Mouse (Mus musculus): ENCODE measurements around the gene Flt3.

Flt3 gene

DNA sequence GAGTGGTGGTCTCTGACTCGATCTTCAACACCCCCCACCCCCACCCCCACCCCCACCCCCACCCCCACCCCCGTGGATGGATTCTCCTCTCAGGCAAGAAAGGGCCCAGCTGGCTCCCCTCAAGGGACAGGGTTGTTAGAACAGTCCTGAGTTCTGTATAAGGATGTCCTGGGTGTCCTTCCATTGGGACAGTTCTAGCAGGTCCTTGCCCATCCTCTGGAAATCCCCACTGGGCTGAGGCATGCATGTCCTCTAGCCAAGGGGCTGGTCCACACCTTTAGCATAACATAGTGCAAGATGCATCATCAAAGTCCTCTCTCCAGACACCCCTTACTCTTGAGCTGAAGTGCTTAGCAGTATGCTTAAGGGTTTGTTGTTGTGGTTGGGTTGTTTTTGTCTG, 90.5 kb downstream of the Flt3 start:
- no peak for DNase-seq (ENCODE audit: low read depth)

DNA sequence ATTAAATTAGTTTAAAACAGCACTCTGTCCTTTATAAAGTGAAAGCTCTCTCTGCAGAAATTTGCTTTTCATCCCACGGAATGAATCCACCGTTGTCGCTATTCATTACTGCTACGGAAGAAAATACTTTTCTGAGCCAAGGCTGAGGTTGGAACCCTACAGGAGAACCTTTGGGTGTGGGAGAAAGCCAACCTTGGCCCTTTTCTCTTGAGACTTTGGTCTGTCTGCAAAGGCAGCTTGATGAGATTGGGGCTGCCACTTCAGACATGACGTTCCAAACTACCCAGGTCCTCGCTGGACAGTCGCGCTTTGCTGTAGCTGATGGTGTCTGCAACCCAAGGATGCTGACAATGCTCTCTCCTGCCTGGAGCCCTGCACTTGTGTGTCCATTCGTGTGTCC, 91.8 kb downstream of the Flt3 start:
- DNase-seq (ENCODE audit: low read depth), result no peak

DNA sequence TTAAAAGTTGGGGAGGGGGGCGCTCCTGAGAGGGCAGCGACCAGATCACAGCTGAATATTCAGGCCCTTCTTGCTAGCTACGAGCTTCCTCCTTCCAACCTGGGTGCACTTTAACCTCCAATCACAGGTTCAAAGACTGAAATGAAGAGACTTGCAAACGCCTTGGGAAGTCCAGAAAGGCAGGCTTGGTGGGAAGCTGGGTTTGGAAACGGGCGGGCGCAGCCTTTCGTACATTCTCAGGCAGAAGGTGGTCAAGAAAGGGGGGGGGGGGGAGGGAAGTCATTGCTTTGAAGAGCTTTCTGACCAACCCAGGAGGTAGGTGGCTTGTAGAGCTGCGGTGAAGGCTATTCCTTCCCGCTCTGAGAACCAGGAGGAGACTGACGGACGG, 92.9 kb downstream of the Flt3 start:
- DNase-seq (ENCODE audit: low read depth), result no peak

DNA sequence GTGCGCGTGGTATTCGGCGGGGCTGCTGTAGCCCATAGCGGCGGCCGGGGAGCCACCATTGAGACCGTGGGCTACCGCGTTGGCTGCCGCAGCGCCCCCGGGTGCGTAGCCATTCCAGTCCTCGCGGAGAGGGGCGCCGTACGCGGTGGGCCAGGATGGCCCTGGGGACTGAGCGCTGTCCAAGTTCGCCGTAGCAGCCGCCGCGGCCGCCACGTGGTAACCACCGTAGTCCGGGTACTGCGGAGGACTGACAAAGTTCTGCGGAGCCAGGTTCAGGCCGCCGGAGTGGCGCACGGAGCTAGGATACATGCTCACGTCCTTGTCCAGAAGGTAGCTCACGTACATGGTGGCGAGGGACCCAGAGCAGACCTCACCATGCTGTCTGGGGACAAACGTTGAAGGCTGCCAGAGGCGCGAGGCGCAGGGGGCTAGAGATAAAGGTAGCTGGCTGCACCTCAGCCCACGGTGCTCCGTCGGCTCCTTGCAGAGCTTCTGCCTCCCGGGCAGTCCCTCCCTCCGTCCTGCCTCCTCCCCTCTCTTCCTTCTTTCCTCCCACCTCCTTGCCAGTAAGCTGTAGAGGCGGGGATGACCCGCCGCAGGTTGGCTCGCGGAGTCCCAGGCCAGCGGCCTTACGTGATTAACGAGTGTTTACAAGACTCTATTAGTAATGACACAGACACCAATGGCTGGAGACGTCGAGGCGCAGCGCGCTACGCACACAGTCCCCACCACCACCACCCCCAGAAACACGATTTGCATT, 93.5 kb downstream of the Flt3 start, which contains the start of gene Cdx2:
Cdx2 (minus strand) TSS at position 633 of the 760 bp plus-strand sequence.
- DNase-seq (ENCODE audit: low read depth), result no peak

DNA sequence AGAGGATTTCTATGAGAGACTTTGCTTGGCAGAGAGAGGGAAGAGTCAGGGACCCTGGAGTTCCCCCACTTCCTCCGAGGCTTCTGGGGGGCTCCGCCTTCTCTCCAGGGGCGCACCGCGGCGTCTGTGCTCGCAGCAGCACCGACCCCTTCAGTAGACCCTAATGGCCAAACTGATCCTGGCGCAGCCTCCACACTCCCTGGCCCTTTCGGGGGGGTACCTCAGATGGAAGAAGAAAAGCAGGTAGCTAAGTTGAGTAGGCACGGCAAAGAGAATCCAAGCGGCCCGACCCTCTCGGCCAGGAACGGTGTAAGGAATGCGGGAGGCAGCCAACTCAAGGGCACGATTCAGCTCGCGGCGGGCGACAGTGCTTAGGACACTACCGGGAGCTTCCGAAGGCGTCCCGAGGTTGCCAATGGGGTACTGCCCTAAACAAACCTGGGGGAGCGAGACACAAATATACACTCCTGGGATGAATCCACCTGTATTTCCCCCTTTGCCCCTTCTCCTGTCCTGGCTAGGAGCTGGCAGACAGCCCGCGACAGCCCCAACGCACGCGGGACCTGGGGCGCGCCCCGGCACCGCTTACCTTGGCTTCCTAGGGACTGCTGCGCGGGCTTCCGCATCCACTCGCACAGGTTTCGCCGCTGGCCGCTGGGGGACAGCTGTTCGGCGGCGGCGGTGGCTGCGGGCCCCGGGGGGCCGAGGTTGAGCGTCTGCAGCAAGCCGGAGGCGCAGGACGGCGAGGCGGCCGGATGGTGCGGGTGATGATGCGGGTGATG, 94.2 kb downstream of the Flt3 start:
- DNase-seq (ENCODE audit: low read depth), result no peak

DNA sequence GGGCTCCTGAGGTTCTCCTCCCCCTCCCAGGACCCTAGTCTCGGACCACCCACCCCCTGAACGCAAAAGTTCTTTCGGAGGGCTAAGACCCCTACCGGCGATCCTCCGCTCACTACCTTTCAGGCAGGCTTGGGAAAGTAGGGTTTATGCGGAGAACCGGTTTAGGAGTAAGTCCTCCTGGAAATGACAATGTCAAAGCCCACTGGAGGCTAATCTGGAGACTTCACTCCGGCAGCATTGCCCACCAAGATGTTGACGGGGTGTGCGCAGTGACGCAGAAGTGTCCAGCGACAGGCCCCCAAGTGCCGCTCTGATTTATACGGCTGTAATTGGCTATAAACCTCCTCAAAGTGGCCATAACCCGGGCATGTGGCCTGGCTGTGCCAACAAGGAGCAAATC, 95.1 kb downstream of the Flt3 start:
- no peak for DNase-seq (ENCODE audit: low read depth)

DNA sequence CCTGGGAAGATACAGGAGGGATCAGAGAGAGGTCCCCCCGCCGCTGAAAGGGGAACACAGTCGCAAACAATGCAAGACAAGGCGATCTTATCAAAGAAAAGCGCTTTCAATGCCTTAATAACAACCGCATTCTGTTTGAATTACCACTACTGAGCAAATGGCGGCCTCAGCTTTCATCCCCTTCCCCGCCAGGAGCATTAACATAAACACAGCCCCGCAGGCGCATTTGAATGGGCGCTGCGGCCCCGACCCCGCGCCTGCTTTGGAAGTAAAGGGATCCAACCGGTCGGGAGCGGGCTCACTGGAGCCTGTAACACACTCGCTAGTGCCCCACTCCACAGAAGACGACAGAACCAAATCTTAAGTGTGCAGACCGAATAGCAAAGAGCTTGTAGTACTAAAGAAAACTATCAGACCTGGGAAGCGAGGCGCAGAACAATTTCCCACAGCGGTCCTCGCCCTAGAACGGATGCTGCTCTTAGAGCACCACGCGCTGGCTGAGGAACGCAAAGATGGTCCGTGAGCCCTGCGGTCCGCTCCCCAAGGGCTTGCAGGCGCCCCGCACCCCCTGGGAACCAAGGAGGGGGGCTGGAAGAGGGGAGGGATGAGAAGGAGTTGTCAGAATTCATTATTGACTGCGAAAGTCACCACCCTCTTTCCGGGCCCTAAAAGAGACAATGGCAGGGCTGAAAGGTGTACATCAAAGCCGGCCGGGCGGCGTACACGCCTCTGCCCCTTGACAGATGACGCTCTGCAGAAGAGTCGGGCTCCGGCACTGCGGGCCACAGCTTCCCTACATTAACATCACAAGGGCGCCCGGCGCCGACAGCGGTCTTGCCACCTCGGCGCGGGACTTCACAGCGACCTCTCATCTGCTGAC, 95.8 kb downstream of the Flt3 start:
- DNase-seq (ENCODE audit: low read depth), result no peak

DNA sequence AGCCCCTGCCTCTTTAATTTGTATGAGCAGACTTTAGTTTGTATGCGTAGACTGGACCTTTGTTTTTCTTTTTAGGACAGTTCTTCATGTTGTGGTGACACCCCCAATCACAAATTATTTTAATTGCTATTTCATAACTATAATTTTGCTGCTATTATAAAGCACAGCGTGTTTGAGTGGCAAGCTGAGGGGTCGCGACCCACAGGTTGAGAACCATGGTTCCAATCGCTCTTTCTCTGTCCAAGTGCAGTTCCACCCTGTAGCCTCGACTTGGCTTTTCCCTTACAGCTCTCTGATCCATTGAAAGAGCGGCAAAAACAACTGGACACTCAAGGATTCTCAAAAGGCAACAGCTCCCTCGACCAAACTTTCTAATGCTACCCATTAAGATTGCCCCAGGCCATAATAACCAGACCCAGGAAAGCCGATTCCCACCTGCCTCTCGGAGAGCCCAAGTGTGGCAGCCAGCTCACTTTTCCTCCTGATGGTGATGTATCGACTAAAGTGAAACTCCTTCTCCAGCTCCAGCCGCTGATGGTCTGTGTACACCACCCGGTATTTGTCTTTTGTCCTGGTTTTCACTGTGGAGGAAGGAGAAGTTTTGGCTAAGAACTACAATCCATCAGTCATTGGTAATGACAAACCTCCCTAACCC, 97.4 kb downstream of the Flt3 start:
- DNase-seq (ENCODE audit: low read depth), result no peak

DNA sequence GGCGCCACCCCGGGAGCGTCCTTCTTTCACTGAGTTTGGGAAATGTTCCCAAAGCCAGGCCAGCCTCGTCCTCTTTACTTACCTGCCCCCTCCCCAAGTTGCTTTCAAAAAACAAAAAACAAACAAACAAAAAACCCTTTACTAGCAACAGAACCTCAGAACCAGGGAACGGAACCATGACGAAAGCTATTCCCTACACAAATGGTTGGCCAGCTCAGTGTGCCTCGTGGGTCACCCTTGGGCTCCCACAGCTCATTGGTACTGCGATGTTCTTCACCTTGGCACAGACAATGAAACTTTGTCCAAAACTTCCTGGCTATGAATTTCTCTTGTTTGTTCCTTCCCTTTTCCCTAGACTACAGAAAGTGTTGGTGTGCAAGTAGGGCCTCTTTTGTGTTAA, 98.1 kb downstream of the Flt3 start:
- no peak for DNase-seq (ENCODE audit: low read depth)

DNA sequence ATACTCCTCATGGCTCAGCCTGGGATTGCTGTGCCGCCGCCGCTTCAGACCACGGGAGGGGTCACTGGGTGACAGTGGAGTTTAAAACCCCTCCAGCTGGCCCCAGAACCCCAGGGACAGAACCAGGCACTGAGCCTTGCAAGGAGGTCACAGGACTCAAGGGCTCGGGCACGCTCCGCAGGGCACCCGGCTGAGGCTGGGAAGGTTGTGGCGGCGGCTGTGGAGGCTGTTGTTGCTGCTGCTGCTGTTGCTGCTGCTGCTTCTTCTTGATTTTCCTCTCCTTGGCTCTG, 98.6 kb downstream of the Flt3 start:
- DNase-seq (ENCODE audit: low read depth), result no peak

DNA sequence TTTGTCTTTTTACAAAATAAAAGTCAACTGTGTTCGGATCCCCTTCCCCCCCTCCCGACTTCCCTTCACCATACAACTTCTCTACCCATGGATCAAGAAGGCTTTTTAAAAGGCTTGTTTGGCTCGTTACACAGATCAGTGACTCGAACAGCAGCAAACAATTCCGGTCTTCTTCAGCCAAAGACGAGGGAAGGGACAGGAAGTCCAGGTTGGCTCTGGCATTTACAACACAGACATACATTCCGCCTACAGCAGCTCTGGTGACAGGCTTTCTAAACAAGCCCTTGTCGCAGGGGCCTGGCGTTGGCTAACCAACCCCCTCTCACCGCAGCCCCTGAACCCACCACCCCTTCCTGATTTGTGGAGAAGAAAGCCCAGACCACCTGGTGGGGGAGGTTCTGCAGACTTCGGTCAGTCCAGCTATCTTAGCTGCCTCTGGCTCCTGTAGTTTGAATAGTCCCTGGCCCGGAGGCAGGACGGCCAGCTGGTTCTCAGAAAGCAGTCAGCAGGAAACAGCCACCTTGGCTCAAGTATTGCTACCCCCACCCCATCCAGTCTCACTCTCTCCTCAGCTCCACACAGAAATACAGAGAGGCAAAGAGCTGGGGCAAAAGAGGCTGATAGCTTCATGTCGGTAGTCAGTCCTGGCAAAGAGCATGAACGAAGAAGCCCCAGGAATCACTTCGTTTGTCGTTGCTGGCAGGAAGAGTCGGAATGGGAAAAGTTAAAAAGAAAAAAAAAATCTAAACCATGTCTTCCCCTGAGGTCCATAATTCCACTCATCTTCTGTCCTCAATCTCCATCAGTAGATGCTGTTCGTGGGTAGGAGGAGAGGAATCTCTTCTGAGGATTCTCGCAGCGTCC, 99.1 kb downstream of the Flt3 start:
- no peak for DNase-seq (ENCODE audit: low read depth)

DNA sequence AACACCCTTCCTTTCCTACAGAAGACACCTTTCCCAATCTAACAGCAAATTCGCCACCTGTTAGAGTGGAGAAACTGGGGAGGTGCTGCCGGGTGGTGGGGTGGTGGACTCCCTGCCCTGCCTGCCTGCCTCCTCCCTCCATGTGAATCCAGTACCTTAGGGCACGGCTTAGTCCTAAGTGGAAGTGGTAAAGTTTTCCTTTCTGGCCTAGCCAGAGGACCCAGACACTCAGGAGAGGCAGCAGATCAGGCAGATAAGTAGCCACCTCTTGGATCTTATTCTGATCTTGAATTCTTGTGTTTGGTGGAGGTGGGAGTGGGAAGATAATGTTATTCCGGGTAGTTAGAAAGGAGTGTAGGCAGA, 100.3 kb downstream of the Flt3 start:
- no peak for DNase-seq (ENCODE audit: low read depth)

DNA sequence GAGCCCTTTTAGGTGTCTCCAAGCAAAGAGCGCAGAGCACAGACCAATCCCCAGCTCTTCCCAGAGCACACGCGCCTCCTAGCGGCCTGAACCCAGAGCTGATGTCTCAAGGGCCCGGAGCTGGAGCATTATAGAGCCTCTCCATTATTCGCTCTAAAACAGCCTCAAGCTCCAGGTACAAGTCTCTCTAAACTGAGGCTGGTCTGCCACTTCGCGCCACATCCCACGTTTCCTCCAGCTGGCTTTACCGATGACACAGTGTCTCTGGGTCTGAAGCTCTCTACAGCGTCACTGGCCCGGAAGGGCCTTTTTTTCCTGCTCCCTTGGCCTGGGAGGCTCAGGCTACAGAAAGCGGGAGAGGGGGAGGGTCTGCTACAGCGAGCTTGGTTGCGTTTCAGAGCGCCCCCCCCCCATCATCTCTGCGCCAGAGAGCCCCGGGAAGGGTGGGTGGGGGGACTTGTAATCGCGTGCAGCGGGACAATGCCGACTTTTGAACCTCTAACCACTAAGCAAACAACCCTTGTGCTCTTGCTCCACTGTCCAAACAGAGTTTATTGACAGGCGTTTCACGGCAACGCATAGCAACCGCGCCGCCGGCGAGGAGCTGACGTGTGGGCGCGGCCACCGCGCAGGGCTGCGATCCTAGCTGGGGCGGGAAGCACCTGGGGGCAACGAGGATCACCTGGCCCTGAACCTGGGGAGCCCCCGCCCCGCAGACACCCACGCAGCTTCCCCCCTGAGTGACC, 100.9 kb downstream of the Flt3 start:
- peak; percentile 56 for DNase-seq (ENCODE audit: low read depth)

DNA sequence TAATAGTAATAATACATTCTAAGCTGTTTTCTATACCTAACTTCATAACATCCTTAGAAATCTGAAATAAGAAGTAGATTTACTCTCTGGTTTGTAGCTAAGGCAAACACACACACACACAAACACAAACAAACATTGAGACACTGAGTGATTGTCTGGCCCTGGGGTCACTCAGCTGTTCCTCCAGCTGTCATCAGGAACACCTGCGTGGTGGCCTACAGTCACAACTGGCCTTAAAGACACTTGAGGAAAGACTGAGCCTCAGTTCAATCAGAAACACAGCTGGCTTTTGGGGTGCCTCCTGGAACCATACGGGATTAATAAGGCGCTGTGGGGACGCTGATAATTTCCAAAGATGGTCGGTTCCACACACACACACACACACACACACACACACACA, 103.0 kb downstream of the Flt3 start:
- DNase-seq (ENCODE audit: low read depth), result no peak

DNA sequence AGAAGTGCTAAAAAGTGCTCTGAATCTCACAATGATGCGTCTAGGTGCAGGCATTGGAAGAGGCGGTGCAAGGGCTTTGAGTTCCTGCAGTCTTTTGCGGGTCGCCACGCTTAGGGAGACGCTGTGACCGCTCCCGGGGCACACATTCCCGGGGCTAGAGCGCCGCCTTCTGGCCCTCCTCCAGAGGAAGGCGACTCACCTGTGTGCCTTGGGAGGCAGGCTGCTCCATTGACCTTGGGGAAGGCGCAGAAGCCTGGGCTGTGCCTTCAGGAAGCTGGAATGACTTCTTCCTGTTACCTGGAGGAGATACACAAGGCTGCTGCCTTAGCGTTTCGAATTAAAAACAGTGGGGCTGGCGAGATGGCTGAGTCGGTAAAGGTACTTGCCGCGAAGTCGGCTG, 106.2 kb downstream of the Flt3 start:
- DNase-seq (ENCODE audit: low read depth), result no peak

DNA sequence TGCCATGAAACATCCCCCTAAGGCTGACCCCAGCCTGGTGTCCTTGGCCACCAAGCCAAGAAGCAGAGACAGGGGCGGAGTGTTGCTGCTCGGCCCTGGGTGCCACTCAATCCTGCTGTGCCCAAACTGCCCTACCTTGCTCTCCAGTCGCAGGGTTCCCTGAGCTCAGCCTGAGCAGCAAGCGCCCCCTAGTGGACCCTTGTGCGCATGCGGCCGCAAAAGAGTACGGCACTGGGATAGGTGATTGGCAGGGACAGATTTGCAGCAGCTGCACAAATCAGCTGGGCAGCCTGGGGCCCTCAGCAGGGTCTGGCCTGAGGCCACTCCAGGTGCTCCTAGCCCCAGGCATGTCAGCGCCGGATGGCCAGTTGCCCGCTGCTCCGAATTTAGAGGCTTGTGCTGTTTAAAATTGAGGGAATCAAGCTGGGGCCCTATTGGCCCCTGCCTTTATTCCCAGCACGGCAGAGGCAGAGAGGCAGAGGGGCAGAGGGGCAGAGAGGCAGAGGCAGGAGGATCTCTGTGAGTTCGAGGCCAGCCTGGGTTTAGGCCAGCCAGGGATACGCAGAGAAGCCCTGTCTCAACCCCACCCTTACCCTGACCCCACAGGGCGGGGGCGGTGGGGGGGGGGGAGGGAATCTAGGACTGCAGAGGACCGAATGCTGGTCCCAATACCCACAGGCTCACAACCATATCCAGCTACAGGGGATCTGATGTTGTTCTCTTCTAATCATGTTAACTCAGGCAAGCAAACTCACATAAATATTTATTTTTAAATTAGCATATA, 107.0 kb downstream of the Flt3 start:
- peak; percentile 79 for DNase-seq (ENCODE audit: low read depth)

DNA sequence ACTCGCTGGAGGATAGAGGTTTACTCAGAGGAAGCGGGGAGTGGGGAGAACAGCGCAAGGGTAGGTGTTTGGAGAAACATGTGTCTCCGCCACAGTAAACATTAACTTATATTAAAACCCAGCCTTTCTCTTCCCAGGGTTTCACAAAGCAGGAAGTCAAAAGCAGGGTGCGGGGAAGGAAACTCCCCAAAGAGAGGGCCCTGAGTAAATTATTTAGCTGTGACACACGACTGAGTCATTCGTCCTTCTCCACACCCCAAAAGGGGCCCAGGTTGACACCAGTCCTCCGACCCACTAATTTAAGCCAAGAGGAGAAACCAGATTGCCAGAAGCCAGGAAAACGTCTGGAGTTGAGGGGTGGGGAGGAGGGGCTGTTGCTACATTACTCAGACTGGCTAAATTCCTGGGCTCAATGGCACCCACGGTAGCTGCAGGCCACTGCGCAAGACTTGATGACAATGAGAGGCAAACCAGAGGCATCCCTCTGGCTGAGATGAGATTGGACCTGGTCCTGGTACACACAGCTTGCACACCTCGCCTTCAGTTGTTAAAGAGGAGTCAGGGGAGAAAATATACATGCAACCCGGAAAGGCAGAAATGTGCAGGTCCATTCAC, 107.7 kb downstream of the Flt3 start:
- no peak for DNase-seq (ENCODE audit: low read depth)

DNA sequence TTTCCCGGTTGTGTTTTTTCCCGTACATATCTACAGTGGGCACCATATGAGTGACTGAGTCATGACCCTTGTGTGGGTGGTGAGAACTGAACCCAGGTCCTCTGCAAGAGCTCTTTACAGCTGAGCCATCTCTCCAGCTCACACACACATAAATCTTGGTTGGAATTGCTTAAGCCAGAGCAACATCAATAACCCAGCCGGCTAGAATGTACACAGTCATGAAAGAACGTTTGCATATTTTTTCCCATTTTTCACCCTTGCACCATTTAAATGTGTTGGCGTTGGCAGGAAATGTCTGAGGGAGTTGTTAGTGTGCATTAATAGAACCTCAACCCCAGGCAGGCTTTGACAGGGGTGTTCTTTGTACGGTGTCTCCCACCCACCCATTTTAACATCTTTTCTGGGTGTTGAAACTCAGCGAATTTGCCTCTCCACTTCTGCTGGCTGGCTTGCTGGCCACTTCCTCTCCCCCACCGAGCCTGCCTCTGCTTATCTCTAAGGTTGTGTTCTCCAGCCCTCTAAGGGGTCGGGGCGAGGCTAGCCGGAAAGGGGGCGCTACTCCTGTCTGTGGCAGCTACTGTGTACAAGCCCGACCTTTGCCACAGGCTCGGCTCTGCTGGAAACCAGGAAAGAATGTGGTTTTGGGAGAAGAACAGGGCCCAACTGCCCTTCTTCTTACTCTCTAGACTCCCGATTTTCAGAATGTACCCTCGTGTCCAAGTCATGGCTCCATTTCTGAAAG, 108.4 kb downstream of the Flt3 start:
- DNase-seq (ENCODE audit: low read depth), result no peak

DNA sequence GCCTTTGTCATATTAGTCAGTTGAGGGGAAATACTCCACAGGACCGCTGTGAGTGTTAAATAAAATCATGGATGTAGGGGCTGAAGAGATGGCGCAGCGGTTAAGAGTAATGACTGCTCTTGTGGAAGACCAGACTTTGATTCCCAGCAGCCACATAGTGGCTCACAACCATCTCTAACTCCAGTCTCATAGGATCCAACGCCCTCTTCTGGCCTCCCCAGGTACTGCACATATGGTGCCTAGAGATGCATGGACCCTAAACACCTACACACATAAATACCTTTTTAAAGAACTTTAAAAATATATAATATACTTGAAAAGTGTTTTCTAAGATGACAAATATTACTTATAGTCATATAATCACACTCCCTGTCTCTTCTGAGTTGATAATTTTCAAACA, 115.9 kb downstream of the Flt3 start:
- no peak for DNase-seq (ENCODE audit: low read depth)
